Mouse (Mus musculus) CD8-positive naive resting alpha-beta T cell, adult 2 months (primary cell): ENCODE measurements around the gene Fam78a.
"Not testable (repeated sequence)": the region's sequence is repeated elsewhere in the genome, so short reads cannot be mapped to it uniquely, and the experiment has no call there.

Source experiments
- DNase-seq, 2 experiments: peaks; one replicate each; pipeline ENCODE4 v3.0.0; 2022; ENCODE audit warnings: low read depth in 2 of 2, low spot score in 2 of 2

Gene Fam78a

DNA sequence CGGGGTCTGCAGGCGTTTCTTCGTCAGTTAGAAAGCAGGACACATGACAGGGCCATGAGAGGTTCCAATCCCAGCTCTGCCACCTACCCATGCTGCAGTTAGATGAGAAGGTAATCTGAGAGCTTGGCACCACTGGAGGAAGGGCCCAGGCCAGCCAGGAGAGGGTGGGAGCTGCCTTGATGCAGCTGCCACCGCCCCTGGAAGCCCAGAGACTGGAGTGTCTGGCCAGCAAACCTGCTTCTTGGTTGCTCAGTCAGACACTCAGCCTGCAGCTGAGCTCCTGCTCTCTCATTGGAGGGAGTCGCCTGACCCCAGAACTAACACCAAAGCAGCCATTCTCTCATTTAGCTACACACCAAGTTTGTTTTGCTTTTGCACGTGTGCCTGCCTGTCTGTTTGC is 39.3 kb downstream of the Fam78a start:
- DNase-seq: no peak

DNA sequence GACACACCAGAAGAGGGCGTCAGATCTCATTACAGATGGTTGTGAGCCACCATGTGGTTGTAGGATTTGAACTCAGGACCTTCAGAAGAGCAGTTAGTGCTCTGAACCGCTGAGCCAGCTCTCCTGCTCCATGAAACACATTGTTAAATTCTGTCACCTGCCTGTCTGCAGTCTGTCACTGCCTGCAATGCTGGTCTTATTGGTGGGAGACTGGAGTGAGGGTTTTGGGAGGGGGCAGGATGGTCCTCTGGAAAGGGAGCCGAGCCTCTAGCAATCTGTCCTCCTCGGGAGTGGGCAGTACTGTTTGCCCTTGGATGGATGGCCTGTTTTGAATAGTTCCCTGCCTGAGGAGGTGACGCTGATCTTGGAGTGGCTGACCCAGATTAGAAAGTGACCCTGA is 40.8 kb downstream of the Fam78a start:
- DNase-seq: no peak

DNA sequence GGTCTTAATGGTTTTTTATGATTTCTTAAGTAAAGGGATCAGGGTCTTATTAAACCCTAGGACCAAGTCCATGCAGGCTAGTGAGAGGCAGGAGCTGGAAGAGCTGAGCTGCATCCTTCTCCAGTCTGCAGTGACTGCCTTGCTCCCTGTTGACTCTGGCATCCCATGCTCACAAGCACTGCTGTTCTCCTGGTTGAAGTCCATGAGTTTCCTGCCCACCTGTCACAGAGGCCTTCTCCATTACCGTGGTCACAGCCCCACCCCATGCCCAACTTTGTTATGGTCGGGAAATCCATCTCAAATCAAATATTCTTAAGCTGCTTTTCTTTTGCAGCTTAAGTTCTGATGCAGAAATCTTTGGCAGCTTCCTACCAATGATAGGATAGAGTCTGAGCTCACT is 43.6 kb downstream of the Fam78a start:
- DNase-seq: no peak

DNA sequence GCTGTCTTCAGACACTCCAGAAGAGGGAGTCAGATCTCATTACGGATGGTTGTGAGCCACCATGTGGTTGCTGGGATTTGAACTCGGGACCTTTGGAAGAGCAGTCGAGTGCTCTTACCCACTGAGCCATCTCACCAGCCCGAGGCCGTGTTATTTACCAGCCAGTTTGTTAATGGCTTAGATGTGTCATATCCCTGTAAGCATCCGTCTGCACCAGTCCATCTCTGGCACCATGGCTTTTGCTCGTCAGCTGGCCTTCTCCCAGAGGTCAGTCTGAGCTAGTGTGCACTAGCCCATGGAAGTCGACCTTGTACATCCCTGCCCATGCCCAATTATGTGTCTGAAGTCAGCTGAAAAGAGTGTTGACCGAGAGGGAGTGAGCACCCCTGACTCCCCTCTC is 44.0 kb downstream of the Fam78a start:
- DNase-seq: not testable (repeated sequence)

DNA sequence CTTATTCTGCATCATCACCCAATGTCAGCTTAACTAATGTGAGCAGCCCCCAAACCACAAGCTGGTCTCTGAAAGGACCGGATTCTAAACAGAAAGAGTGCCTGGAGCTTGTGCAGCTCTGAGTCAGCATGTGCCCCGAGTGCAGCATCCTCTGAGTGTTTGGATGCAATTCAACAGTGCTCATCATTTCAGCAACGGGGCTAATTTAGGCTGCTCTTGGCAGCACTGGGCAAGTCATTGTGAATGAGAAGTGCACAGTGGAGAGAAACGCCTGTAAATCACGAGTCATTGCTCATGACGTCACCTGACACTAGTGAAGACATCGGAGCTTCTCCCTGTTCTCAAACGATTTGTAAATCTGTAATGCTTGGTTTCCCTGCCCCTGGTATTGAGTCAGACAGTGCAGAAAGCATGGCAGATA is 46.0 kb downstream of the Fam78a start:
- peak in 1 of 2 experiments; percentile 33 for DNase-seq

DNA sequence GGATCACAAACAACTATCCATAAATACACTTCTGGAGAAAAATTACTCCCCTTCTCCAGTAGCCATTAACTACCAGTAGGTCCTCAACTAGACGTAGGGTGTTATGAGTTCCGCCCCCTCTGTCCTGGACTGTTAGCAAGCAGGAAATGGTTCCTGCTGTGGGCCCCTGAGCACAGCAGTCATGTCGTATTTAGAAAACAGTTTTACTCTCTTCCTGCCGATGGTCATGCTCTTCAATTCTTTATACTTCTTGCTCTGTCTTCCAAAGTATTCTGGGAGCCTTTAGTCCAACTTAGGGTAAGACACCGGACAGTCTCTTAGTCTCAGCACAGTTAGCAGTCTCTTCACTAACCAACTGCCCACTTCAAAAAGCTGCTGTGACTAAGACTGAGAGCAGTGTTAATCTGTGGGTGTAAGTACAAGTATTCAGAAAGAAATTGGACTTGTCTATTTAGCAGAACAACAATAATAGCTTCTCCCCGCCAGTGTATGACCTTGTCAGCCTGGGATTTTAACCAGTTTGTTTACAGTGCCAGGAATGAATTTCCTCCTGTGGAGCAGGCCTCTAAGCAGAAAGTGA is 47.3 kb downstream of the Fam78a start:
- DNase-seq: peak in 1 of 2 experiments; percentile 42

DNA sequence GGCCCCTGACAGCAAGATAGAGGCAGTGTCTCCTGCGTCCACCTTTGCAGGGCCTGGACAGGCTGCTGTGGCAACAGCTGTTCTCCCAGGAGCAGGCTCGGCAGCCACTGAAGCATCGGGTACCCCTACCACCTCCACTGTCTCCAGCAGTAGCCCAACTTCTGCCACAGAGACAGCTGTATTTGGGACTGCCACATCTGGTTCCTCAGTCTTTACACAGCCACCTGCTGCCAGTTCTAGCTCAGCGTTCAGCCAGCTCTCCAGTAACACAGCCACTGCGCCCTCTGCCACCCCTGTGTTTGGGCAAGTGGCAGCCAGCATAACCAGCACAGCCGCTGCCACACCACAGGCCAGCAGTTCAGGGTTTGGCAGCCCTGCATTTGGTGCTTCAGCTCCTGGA is 50.5 kb downstream of the Fam78a start:
- DNase-seq: no peak

DNA sequence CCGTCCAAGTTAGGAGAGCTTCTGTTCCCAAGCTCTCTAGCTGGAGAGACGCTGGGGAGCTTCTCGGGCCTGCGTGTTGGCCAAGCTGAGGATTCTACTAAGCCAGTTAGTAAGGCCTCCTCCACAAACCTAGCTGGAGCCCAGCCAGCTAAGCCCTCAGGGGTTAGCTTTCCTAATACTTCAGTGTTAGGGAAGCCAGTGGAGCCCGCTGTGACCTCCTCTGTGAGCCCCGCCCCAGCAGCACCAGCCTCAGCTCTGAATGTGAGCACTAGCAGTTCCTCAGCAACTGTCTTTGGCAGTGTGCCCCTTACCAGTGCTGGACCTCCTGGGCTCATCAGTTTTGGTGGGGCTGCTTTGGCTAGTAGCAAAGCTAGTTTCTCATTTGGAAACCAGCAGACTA is 51.2 kb downstream of the Fam78a start:
- no peak for DNase-seq

DNA sequence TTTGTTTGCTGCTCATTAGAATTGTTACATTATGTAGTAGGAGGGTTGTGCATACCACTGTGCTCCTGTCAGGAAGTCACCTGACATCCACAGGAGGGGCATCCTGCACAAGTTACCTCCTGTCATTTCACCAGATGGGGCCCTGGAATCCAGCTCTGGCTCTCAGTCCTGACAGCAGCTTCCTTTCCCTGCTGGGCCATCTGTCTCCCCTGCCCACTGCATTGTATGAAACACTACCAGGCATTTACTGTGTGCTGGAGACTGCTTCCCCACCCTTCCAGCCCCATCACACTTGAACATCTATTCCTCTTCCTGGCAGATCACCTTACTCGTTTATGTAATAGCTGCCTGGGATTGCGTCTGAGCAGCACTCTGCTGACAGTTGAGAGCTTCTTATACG is 55.0 kb downstream of the Fam78a start:
- no peak for DNase-seq

DNA sequence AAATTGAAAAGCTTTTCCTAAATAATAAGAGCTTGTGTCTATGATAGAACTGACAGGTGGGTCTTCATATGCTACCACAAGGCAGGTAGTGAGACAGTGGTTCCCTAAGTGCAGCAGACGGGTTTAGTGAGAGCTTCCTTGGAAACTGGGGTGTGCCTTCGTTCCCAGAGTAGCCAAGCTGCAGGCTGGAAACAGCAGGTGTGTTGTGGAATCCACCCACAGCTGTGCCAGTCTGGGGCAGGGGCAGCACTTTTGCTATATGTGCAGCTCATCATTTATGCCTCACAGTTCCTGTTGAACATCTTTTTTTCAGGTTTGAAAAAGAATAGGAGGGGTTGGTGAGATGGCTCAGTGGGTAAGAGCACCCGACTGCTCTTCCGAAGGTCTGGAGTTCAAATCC is 60.3 kb downstream of the Fam78a start:
- DNase-seq: no peak

DNA sequence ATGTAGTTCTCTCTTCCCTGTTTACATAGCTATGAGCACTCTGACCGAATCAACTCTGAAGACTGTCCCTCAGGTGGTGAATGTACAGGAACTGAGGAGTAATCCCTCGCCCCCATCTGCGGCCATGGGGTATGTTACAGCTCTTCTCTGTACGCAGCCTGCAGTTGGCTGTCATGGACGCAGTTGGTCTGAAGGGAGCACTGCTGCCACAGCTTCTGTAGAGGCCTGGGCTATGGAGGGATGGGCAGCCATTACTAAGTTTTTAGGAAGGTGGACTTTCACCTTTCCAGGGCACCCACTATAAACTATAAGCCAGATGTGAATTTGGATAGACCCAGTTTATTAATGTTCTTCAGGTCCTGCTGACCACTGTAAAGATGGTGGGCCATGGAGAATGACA is 64.4 kb downstream of the Fam78a start:
- no peak for DNase-seq

DNA sequence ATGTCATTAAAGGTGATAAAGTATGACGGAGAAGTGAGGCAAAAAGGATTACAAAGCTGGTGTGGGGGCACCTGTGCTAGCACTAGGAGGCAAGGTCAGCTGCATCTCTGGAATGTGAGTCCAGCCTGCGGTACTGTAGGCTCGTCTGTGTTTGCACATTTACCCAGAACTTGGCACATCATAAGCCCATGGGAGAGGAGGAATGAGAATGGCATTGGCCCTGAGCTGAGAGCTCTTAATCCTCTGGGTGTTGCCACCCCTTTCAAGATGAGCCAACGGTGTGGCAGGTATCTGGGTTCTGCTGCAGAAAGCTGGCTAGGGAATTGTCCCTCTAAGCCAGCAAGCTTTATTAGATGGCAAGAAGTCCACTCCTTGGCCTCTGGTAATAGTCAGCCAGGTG is 65.0 kb downstream of the Fam78a start:
- no peak for DNase-seq

DNA sequence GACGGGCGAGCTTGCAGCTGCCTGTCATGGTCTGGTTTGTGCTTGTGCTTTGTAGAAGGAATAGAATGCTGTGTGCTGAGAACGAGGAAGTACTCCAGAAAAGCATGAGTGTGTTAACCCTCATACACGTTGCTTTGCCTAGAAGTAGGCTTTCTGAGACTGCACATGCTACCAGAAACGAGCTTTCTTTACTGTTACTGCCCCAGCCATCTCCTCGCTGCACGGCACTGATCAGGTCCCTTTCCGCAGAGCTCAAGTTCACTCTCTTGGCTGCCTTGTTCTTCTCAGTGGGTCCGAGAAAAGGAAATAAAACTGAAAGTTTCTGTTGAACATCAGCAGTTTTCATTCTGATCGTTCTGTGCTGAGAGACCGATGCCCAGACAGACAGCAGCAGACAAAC is 75.9 kb downstream of the Fam78a start:
- no peak for DNase-seq

DNA sequence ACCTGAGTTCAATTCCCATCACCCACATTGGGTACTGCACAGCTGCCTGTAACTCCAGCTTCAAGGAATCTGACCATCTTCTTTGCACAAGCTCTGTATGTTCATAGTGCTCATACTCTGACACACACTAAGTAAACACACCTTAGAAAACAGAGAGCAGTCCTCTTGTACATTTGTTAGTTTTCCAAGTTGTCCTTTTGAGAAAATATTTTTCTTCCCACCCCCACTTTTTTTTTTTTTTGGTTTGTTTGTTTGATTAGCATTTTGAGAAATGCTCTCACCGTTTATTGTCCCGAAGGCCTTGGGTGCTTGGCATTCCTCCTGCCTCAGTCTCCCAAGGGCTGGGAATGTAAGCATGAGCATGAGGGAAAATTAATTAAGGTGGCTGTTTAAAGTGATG is 76.3 kb downstream of the Fam78a start:
- no peak for DNase-seq
